Mouse (Mus musculus): ENCODE data around the gene Ndel1. TPM values are rescaled to one million over a fixed set of nuclear protein-coding genes. Genes with fewer than 3 reads are reported as not detected.

Gene Ndel1
- polyA plus RNA-seq (2016; fragmentation: Nextera tagmentation; extraction: Ambion mirVana) = 80.4 and 81.5 TPM in 2 replicates

DNA sequence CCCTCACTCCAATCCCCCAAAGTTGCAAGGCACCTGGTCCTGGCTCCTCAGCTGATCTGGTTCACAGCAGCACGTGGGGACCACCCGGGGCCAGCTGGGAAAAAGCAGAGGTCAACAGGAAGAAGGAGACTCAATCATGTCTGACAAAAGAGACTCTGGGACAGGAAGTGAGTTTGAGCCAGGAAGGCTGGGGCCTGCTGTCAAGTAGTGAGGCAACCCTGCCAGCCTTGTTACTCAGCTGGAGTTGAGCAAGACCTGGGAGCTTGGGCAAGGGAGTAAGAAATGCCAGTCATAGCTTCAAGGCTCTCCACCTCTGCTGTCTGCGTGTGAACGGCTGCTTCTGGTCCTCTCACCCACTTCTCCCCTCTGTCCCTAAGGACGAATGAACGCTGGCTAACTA, at the start of gene Ndel1:
Ndel1 (minus strand) TSS at position 111 of the 400 bp plus-strand sequence.
- no peaks in the 10 kb centered on the region for H3K9me3 ChIP-seq
- H3K9ac ChIP-seq = no peak within 1 kb of the TSS
- no peaks in the 10 kb centered on the region for H3K36me3 ChIP-seq
- no peak within 1 kb of the TSS for H3K27ac ChIP-seq
- H3K4me3 ChIP-seq = no peak within 1 kb of the TSS
- H3K27me3 ChIP-seq (replicated peaks) = no peaks in the 10 kb centered on the region
- no peaks in the 10 kb centered on the region for H3K4me1 ChIP-seq
- WGBS = 39% methylated on average over 6 of the region's 6 CpGs
- H3K4me2 ChIP-seq (replicated peaks) = no peak within 1 kb of the TSS
- ATAC-seq (ENCODE audit: low FRiP score, low read depth) = no peak

DNA sequence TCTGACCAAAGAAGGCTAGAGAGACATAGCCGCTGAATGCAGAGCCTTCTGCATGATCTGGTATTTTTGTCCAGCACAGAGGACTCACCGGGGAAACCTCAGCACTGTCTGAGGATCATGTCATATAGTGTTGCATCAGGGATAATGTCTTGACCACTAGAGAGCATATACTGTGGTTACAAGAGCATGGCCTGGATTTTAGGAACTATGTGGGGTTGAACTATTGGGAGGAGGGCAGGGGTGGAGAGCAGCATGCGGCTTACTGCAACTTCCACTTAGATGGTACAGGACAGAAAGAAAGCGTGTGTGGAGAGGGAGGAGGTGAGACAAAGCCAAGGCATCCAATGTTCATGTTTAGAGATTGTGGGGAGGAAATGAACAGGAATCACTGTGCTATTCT, 42.9 kb upstream of the Ndel1 start:
- Histone ChIP-seq H3K27ac (no peak overlapping the region), H3K4me2 (replicated peaks) (no peak overlapping the region), H3K4me1 (no peaks in the 10 kb centered on the region), H3K9me3 (no peaks in the 10 kb centered on the region), H3K4me3 (no peak overlapping the region), H3K27me3 (replicated peaks) (no peaks in the 10 kb centered on the region), H3K36me3 (no peaks in the 10 kb centered on the region), H3K9ac (no peak overlapping the region)
- WGBS = 87% methylated on average over 4 of the region's 4 CpGs
- no peak for ATAC-seq (ENCODE audit: low FRiP score, low read depth)

DNA sequence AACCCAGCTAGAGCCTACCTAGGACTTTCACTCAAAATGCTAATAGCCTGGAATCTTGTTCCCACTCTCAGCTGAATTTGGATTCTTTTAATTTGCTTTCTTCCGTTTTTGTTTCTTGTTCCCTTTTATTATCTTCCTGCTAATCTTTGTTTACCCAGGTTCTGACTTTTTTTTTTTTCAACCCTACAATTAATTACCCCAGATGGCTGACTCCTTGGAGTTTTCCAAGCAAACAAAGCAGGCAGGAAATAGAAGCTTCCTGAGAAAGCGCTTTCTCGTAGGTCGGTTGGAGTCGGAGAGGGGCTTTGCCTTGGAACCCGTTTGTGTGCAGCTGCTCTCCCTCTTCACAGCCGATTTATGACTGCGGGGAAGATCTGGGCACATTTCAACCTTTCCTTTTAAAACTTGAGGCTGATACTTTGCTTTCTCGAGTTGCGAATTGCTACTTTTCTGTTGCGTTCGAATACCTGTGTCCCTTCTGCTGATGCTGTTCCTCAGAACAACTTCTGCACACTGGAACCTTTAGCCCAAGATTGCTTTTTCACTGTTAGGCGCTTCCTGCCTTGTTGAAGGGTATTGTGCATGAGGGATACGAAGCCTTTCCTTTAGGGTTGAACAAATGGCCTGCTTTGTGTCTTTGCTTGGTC, 40.0 kb upstream of the Ndel1 start:
- Histone ChIP-seq H3K9ac (no peak overlapping the region), H3K4me2 (replicated peaks) (no peak overlapping the region), H3K4me1 (no peaks in the 10 kb centered on the region), H3K4me3 (no peak overlapping the region), H3K36me3 (peaks cover 11% of the 10 kb centered on the region), H3K27me3 (replicated peaks) (no peaks in the 10 kb centered on the region), H3K27ac (no peak overlapping the region), H3K9me3 (no peaks in the 10 kb centered on the region)
- ATAC-seq (ENCODE audit: low FRiP score, low read depth) = no peak
- WGBS = 49% methylated on average over 14 of the region's 14 CpGs

DNA sequence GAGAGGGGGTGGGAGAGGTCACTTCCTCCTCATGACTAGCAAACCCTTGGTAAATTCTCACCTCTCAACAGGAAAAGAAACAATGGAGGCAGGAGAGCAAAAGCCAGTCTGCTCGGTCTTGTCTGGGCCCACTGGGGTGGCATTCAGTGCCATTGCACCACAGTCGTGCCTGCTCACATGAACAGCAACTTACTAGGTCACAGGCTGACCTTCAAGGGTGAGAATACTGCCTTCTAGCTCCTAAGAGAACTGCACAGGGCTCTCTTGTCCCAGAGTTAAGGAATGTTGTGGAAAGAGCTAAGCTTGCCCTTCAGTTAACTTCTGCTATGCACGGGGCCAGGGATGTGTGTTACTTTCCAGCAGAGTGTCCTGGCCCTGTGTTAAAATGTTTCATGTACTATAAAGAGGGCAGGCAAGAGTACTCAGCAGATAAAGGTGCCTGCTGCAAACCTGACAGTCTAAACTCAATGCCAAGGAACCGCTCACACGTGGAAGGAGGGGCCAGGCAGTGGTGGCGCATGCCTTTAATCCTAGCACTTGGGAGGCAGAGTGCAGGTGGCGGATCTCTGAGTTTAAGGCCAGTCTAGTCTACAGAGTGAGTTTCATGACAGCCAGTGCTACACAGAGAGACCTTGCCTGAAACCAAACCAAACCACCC, 37.3 kb upstream of the Ndel1 start:
- Histone ChIP-seq H3K4me1 (no peaks in the 10 kb centered on the region), H3K9me3 (no peaks in the 10 kb centered on the region), H3K9ac (no peak overlapping the region), H3K27ac (no peak overlapping the region), H3K4me3 (no peak overlapping the region), H3K36me3 (peaks cover 37% of the 10 kb centered on the region), H3K27me3 (replicated peaks) (no peaks in the 10 kb centered on the region), H3K4me2 (replicated peaks) (no peak overlapping the region)
- ATAC-seq (ENCODE audit: low FRiP score, low read depth) = no peak
- 51% methylated on average over 7 of the region's 7 CpGs for WGBS

DNA sequence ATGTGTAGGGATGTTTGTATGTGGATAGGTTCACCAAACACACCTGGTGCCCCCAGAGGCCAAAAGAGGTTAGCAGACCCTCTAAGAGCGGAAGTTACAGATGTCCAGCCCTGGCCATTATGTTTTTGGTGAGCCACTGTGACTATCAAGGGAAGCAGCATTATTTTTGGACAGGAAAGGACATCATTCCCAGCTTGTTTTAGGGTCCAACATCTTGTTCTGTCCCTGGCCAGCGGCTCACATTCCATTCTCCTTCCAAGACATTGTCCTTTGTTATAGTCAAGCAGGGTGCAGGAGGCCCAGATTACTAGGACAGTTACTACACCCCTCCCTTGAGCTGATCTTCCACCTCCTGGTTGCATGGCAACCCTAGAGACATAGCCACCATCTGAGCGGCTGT, 35.6 kb upstream of the Ndel1 start:
- Histone ChIP-seq H3K36me3 (peaks cover 50% of the 10 kb centered on the region), H3K4me2 (replicated peaks) (no peak overlapping the region), H3K9ac (no peak overlapping the region), H3K9me3 (no peaks in the 10 kb centered on the region), H3K4me1 (peaks cover 8% of the 10 kb centered on the region), H3K27me3 (replicated peaks) (no peaks in the 10 kb centered on the region), H3K4me3 (no peak overlapping the region), H3K27ac (no peak overlapping the region)
- WGBS = 82% methylated on average over 3 of the region's 3 CpGs
- no peak for ATAC-seq (ENCODE audit: low FRiP score, low read depth)

DNA sequence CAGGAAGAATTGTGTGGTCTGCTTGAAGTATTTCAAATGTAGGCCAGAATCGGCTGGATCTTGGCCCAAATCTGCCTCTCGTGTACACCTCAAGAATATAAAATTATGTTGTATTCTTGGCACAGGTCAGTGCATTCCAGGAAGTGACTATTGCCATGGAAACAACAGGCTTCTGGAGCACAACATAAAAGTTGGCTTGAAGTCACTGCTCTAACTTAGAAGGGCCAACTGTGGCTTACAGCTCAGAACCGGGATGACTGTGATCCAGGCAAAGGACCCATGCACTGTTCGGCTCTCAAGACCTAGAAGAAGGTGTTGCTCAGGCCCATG, 34.8 kb upstream of the Ndel1 start:
- ATAC-seq (ENCODE audit: low FRiP score, low read depth) = no peak
- Histone ChIP-seq H3K4me2 (replicated peaks) (no peak overlapping the region), H3K4me3 (no peak overlapping the region), H3K27me3 (replicated peaks) (no peaks in the 10 kb centered on the region), H3K9me3 (no peaks in the 10 kb centered on the region), H3K36me3 (peaks cover 50% of the 10 kb centered on the region), H3K4me1 (peaks cover 8% of the 10 kb centered on the region), H3K27ac (no peak overlapping the region), H3K9ac (no peak overlapping the region)
- 84% methylated on average over 4 of the region's 4 CpGs for WGBS

DNA sequence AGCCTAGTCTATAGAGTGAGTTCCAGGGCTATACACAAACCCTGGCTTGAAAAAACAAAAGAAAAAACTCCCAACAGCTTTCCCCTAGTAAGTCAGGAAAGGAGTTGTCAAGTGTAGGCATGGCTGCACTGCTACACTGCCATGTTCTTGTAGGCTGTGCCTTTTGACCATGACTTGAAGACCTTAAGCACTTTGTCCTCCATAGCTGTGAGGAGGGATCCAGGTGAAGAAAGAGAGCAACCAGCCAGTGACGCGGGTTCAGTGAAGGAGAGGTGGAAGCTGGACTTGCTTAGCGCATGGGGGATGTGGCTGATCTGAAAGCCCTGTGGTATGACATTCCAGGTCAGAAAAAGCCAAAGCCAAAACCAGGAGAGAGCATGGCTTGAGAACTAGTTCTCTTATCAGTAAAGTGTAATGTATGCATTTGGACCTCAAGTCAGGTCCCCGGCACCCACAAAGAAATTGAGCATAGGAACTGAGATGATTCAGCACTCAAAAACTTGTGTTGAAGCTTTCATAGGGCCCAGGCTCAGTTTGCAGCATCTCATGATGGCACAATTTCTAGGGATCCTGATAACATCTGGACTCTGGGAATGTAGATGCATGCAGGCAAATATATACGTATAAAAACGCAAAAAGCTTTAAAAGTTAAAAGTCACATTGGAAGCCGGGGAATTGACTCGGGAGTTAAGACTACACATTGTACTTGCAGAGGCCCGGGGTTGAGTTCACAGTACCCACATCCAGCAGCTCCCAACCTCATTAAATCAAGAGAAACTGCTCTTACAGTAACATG, 34.2 kb upstream of the Ndel1 start:
- Histone ChIP-seq H3K4me3 (no peak overlapping the region), H3K27ac (no peak overlapping the region), H3K9ac (no peak overlapping the region), H3K4me2 (replicated peaks) (no peak overlapping the region), H3K27me3 (replicated peaks) (no peaks in the 10 kb centered on the region), H3K36me3 (peaks cover 50% of the 10 kb centered on the region), H3K4me1 (peaks cover 8% of the 10 kb centered on the region), H3K9me3 (no peaks in the 10 kb centered on the region)
- WGBS = 91% methylated on average over 9 of the region's 9 CpGs
- ATAC-seq (ENCODE audit: low FRiP score, low read depth) = no peak

DNA sequence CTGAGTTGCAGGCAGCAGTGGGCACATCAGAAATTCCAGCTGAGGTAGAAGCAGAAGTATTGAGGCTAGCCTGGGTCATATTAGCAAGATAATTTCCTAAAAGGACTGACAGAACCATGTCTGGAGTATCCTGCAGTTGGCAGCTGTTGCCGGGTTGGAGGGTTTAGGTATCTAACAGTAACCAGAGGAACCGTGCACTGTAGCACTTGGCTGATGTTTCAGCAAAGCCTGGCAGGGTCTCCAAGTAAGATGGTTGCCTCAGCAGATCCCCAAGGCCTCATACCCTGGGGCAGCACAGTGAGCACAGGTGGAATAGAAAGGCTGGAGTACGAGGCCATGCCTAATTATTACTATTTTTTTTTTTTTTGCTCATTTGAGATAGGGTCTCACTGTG, 33.5 kb upstream of the Ndel1 start:
- Histone ChIP-seq H3K9me3 (no peaks in the 10 kb centered on the region), H3K36me3 (peaks cover 50% of the 10 kb centered on the region), H3K4me2 (replicated peaks) (no peak overlapping the region), H3K4me1 (peaks cover 8% of the 10 kb centered on the region), H3K4me3 (no peak overlapping the region), H3K27me3 (replicated peaks) (no peaks in the 10 kb centered on the region), H3K27ac (no peak overlapping the region), H3K9ac (no peak overlapping the region)
- ATAC-seq (ENCODE audit: low FRiP score, low read depth) = no peak
- WGBS = 94% methylated on average over 3 of the region's 3 CpGs

DNA sequence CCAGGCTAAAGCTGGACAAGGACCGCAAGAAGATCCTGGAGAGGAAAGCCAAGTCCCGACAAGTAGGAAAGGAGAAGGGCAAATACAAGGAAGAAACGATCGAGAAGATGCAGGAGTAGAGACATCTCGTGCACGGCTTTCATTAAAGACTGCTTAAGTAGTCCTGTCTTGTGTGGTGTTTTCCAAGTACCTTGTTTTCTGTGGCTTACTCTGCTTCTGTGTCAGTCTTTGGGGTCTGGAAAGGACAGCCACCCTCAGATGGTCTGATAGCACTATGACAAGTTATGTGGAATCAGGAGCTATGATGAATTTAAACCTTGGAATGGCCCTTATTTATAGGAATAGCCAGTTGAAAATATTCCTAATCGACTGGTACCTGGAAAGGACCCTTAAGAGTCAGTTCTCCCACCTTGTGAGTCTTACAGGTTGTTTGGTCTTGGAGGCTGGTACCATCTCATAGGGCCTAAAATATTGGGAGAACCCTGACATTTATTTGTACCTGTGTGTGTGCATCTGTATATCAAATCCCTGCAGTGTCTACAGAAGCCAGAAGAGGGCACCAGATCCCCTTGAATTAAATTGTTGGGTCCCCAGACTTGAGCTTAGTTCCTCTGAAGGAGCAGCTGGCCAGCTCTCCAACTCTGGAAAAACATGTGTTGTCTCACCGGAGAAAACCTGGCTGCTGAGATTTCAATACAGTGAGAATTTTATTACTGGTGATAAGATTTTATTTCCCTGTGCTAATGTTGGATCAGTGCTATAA, 32.9 kb upstream of the Ndel1 start:
- Histone ChIP-seq H3K36me3 (peaks cover 50% of the 10 kb centered on the region), H3K27me3 (replicated peaks) (no peaks in the 10 kb centered on the region), H3K9me3 (no peaks in the 10 kb centered on the region), H3K4me1 (peaks cover 8% of the 10 kb centered on the region), H3K4me2 (replicated peaks) (no peak overlapping the region), H3K27ac (no peak overlapping the region), H3K4me3 (no peak overlapping the region), H3K9ac (no peak overlapping the region)
- WGBS = 86% methylated on average over 8 of the region's 8 CpGs
- no peak for ATAC-seq (ENCODE audit: low FRiP score, low read depth)

DNA sequence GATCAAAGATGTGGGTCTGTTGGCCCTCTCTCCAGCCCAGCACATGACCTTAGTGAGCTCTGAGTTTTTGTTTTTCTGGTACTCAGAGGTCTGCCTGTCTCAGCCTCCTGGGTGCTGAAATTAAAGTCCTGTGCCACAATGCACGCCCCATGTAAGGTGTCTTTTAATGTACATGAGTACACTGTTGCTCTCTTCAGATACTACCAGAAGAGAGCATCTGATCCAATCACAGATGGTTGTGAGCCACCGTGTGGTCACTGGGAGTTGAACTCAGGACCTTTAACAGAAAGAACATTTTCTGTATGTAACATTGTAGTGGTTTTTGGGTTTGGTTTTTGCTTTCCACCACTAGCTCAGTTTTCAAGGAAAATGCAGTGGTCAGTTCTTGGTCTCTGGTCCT, 32.1 kb upstream of the Ndel1 start:
- ATAC-seq (ENCODE audit: low FRiP score, low read depth) = no peak
- WGBS = 95% methylated on average over 2 of the region's 2 CpGs
- H3K9ac ChIP-seq = no peak overlapping the region

DNA sequence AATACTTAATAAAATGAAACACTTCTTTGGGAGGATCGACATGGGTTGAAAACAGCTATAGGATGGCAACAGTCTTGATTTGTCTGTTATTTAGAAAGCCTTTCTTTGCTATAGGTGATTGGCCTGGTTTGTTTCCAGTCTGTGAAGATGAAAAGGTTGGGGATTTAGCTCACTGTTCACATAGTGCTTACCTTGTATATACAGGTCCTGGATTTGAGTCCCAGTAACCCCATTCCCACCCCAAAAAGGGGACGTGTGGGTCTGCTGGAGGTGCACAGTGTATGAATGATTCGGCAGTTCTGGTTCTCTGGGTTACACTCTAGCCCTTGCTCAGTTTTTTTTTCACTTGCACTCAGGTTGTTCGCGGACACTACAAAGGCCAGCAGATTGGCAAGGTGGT, 31.2 kb upstream of the Ndel1 start:
- WGBS = 87% methylated on average over 5 of the region's 5 CpGs

More for the DNA sequence above, 32.1 kb upstream of the Ndel1 start:
- Histone ChIP-seq H3K4me1 (peaks cover 8% of the 10 kb centered on the region), H3K4me2 (replicated peaks) (no peak overlapping the region), H3K9me3 (no peaks in the 10 kb centered on the region), H3K27me3 (replicated peaks) (no peaks in the 10 kb centered on the region), H3K36me3 (peaks cover 50% of the 10 kb centered on the region), H3K27ac (no peak overlapping the region), H3K4me3 (no peak overlapping the region)

DNA sequence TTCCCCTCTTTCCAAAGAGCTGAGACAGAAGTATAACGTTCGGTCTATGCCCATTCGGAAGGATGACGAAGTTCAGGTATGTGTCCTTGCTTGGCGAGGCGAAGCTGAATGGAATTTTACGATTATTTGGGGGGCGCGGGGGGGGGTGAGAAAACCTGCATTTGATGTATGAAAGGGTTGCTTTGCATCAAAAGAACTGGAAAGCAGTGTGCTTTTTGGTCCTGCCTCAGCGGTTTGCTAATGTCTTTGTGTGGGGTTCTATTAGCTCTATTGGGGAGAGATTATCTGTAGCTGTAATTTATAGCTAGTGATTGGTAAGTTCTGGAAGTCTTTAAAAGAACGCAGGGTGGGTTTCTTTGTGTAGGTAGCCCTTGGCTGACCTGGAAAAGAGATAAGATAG, 30.7 kb upstream of the Ndel1 start:
- H3K4me3 ChIP-seq = peak overlapping the region; percentile 92
- H3K27me3 ChIP-seq (replicated peaks) = no peaks in the 10 kb centered on the region
- H3K27ac ChIP-seq = no peak overlapping the region
- H3K36me3 ChIP-seq = peaks cover 46% of the 10 kb centered on the region
- H3K4me2 ChIP-seq (replicated peaks) = peak overlapping the region; percentile 81
- H3K4me1 ChIP-seq = peaks cover 8% of the 10 kb centered on the region
- peak overlapping the region; percentile 92 for H3K9ac ChIP-seq
- H3K9me3 ChIP-seq = no peaks in the 10 kb centered on the region
- ATAC-seq (ENCODE audit: low FRiP score, low read depth) = no peak
- WGBS = 1% methylated on average over 11 of the region's 11 CpGs

More for the DNA sequence above, 31.2 kb upstream of the Ndel1 start:
- H3K9me3 ChIP-seq = no peaks in the 10 kb centered on the region
- peaks cover 50% of the 10 kb centered on the region for H3K36me3 ChIP-seq
- H3K27me3 ChIP-seq (replicated peaks) = no peaks in the 10 kb centered on the region
- peak overlapping the region; percentile 92 for H3K9ac ChIP-seq
- no peak overlapping the region for H3K27ac ChIP-seq
- H3K4me3 ChIP-seq = peak overlapping the region; percentile 92
- peak overlapping the region; percentile 81 for H3K4me2 ChIP-seq (replicated peaks)
- H3K4me1 ChIP-seq = peaks cover 8% of the 10 kb centered on the region
- no peak for ATAC-seq (ENCODE audit: low FRiP score, low read depth)
